Mouse (Mus musculus) hindbrain, postnatal 0 days (tissue): ENCODE results near the gene Stac3. TPM values are rescaled to one million over a fixed set of nuclear protein-coding genes. Genes with fewer than 3 reads are reported as not detected.

ENCODE experiments used
- ATAC-seq: fragments of 200-750 bp; cut with Nextera tagmentation; 2 replicates; pipeline ENCODE4 v1.8.0; 2017; ENCODE audit warnings: mild to moderate bottlenecking, moderate TSS enrichment, moderate library complexity
- DNase-seq: peaks from one replicate; pipeline ENCODE4 v3.0.0-alpha.2; 2015; ENCODE audit warnings: low spot score
- H3K27ac ChIP-seq: fragments of 300-500 bp; sonication (generic); 2 replicates; pipeline ENCODE4 v1.5.1; 2014; ENCODE audit warnings: mild to moderate bottlenecking
- H3K27me3 ChIP-seq: fragments of 300-500 bp; sonication (generic); 2 replicates; pipeline ENCODE4 v1.6.1; 2014; ENCODE audit warnings: low read length, mixed read lengths; ENCODE audit not compliant: insufficient read depth
- H3K36me3 ChIP-seq: fragments of 300-500 bp; sonication (generic); 2 replicates; pipeline ENCODE4 v1.6.1; 2014; ENCODE audit warnings: low read length, mixed read lengths; ENCODE audit not compliant: insufficient read depth
- H3K4me1 ChIP-seq: fragments of 300-500 bp; sonication (generic); 2 replicates; pipeline ENCODE4 v1.6.1; 2014; ENCODE audit warnings: antibody characterized with exemption, low read length, mixed read lengths; ENCODE audit not compliant: insufficient read depth
- H3K4me2 ChIP-seq: fragments of 300-500 bp; sonication (generic); 2 replicates; pipeline ENCODE4 v1.6.1; 2014; ENCODE audit warnings: low read depth, mild to moderate bottlenecking, low read length, moderate library complexity, mixed read lengths
- H3K4me3 ChIP-seq: fragments of 300-500 bp; sonication (generic); 2 replicates; pipeline ENCODE4 v1.5.1; 2014; ENCODE audit warnings: low read length
- H3K9ac ChIP-seq: fragments of 300-500 bp; sonication (generic); replicated peaks from 2 replicates; pipeline ENCODE4 v1.6.1; 2014; ENCODE audit warnings: mild to moderate bottlenecking, low read length, moderate library complexity, mixed read lengths
- H3K9me3 ChIP-seq: fragments of 300-500 bp; sonication (generic); 2 replicates; pipeline ENCODE4 v1.6.1; 2016; ENCODE audit warnings: low read length, mixed read lengths
- CTCF ChIP-seq: IDR thresholded peaks from 2 replicates; pipeline ENCODE4 v1.5.1; 2016; ENCODE audit warnings: antibody characterized with exemption, control low read depth, low read depth
- WGBS: fragments of 180-500 bp; shearing (Covaris S2); extraction: QIAGEN DNeasy Blood & Tissue Kit; methylation state at CpG from one replicate; pipeline ENCODE4 v1.1.7; 2014; 5-methylcytosine and 5-hydroxymethylcytosine counted together
- polyA plus RNA-seq: library from polyadenylated mRNA; unstranded; fragments of >200 nt; fragmentation: Nextera tagmentation; extraction: Ambion mirVana; gene quantifications from 2 replicates; pipeline ENCODE4 v1.2.1, GENCODE M21; 2015
- total RNA-seq: library from RNA; depleted of rRNA; stranded (reverse); fragments of >200 nt; gene quantifications from 2 replicates; pipeline ENCODE4 v1.2.3, GENCODE M21; 2014

The Stac3 gene
- total and polyA plus RNA-seq, 2 experiments from 2014 or later, result 1.4 to 3.7 TPM

- no peak overlapping the region for H3K27ac ChIP-seq
- H3K4me1 ChIP-seq, result peaks cover 20% of the 10 kb centered on the region
- no peaks in the 10 kb centered on the region for H3K36me3 ChIP-seq
- no peak for ATAC-seq
- no peaks in the 10 kb centered on the region for H3K9me3 ChIP-seq
- H3K27me3 ChIP-seq, result peaks cover 8% of the 10 kb centered on the region; the same call in 1 of the 2 replicates
- no peak for TF ChIP-seq CTCF
- 4% methylated on average over 22 of the region's 23 CpGs for WGBS
- DNase-seq, result no peak
- H3K9ac ChIP-seq, result no peak overlapping the region
- H3K4me3 ChIP-seq, result no peak overlapping the region
- peak overlapping the region; percentile 16; the same call in 1 of the 2 replicates for H3K4me2 ChIP-seq
Observed at GRCm38 (mm10) chr10:127524646-127525255, 23.3 kb downstream of the Stac3 start.

- ATAC-seq (no peak), DNase-seq (peak; percentile 40)
- Histone ChIP-seq H3K36me3 (no peaks in the 10 kb centered on the region), H3K4me1 (peaks cover 19% of the 10 kb centered on the region), H3K4me3 (peak overlapping the region; percentile 19), H3K9ac (no peak overlapping the region), H3K9me3 (no peaks in the 10 kb centered on the region), H3K27me3 (peaks cover 11% of the 10 kb centered on the region; the same call in 1 of the 2 replicates), H3K4me2 (peak overlapping the region; percentile 44), H3K27ac (0 out of 2 replicates have a peak overlapping the region, but pooled peaks have one; percentile 36)
- no peak for TF ChIP-seq CTCF
- 11% methylated on average over 26 of the region's 26 CpGs for WGBS
Observed at GRCm38 (mm10) chr10:127526048-127526447, 24.6 kb downstream of the Stac3 start.

GRCm38 (mm10) chr10:127526681-127527080 lies 25.2 kb downstream of the Stac3 start:
- WGBS, result 4% methylated on average over 25 of the region's 26 CpGs
- peak overlapping the region; percentile 44 for H3K4me2 ChIP-seq
- H3K9ac ChIP-seq, result no peak overlapping the region
- H3K4me3 ChIP-seq, result peak overlapping the region; percentile 19
- H3K27me3 ChIP-seq, result peaks cover 11% of the 10 kb centered on the region; the same call in 1 of the 2 replicates
- TF ChIP-seq CTCF, result peak; percentile 49
- H3K4me1 ChIP-seq, result peaks cover 13% of the 10 kb centered on the region
- no peaks in the 10 kb centered on the region for H3K9me3 ChIP-seq
- ATAC-seq, result peak; percentile 72
- no peaks in the 10 kb centered on the region for H3K36me3 ChIP-seq
- peak; percentile 79 for DNase-seq
- H3K27ac ChIP-seq, result no peak overlapping the region

- Histone ChIP-seq H3K27me3 (peaks cover 11% of the 10 kb centered on the region; the same call in 1 of the 2 replicates), H3K27ac (0 out of 2 replicates have a peak overlapping the region, but pooled peaks have one; percentile 45), H3K4me3 (no peak overlapping the region), H3K4me1 (peaks cover 13% of the 10 kb centered on the region), H3K36me3 (no peaks in the 10 kb centered on the region), H3K9ac (0 out of 2 replicates have a peak overlapping the region, but pooled peaks have one; percentile 4), H3K9me3 (no peaks in the 10 kb centered on the region), H3K4me2 (peak overlapping the region; percentile 11)
- no peak for TF ChIP-seq CTCF
- DNase-seq, result peak; percentile 41
- peak; percentile 16; the same call in 1 of the 2 replicates for ATAC-seq
- 14% methylated on average over 17 of the region's 17 CpGs for WGBS
Observed at GRCm38 (mm10) chr10:127527481-127527880, 26.0 kb downstream of the Stac3 start.

- H3K36me3 ChIP-seq, result no peaks in the 10 kb centered on the region
- WGBS, result 2% methylated on average over 22 of the region's 25 CpGs
- peak overlapping the region; percentile 43 for H3K9ac ChIP-seq
- DNase-seq, result no peak
- no peak for ATAC-seq
- peak overlapping the region; percentile 85 for H3K4me2 ChIP-seq
- H3K27me3 ChIP-seq, result peaks cover 7% of the 10 kb centered on the region; the same call in 1 of the 2 replicates
- H3K4me3 ChIP-seq, result peak overlapping the region; percentile 25
- H3K4me1 ChIP-seq, result peaks cover 32% of the 10 kb centered on the region
- H3K9me3 ChIP-seq, result no peaks in the 10 kb centered on the region
- peak overlapping the region; percentile 60; the same call in 1 of the 2 replicates for H3K27ac ChIP-seq
- no peak for TF ChIP-seq CTCF
Observed at GRCm38 (mm10) chr10:127530945-127531344, 29.5 kb downstream of the Stac3 start.

GRCm38 (mm10) chr10:127531548-127531947 lies 30.1 kb downstream of the Stac3 start:
- Histone ChIP-seq H3K4me3 (peak overlapping the region; percentile 25), H3K9me3 (no peaks in the 10 kb centered on the region), H3K4me1 (peaks cover 31% of the 10 kb centered on the region), H3K9ac (peak overlapping the region; percentile 43; the same call in 1 of the 2 replicates), H3K36me3 (no peaks in the 10 kb centered on the region), H3K27me3 (peaks cover 7% of the 10 kb centered on the region; the same call in 1 of the 2 replicates), H3K4me2 (peak overlapping the region; percentile 85), H3K27ac (peak overlapping the region; percentile 60; the same call in 1 of the 2 replicates)
- 8% methylated on average over 4 of the region's 4 CpGs for WGBS
- DNase-seq (no peak), ATAC-seq (no peak)
- no peak for TF ChIP-seq CTCF
